Mouse (Mus musculus) kidney, adult 2 months (tissue): ENCODE data around the gene Cfdp1. TPM values are rescaled to one million over a fixed set of nuclear protein-coding genes. Genes with fewer than 3 reads are reported as not detected.
A peak's percentile ranks its signal among the peaks of the same experiment; 100 is the strongest.
"Not testable (repeated sequence)": the region's sequence is repeated elsewhere in the genome, so short reads cannot be mapped to it uniquely, and the experiment has no call there.

ENCODE experiments used
- DNase-seq: peaks from one replicate; pipeline ENCODE4 v3.0.0; 2021
- H3K27ac ChIP-seq: fragments of 200-500 bp; 2 replicates; pipeline ENCODE4 v1.5.1; 2012; ENCODE audit warnings: low read depth, low read length, control low read depth, inconsistent platforms; ENCODE audit not compliant: insufficient read depth
- H3K27me3 ChIP-seq: fragments of 200-500 bp; replicated peaks from 2 replicates; pipeline ENCODE4 v1.6.1; 2012; ENCODE audit warnings: mild to moderate bottlenecking, moderate library complexity, low read length, inconsistent platforms; ENCODE audit not compliant: control insufficient read depth, insufficient read depth
- H3K36me3 ChIP-seq: fragments of 200-500 bp; 2 replicates; pipeline ENCODE4 v1.6.1; 2012; ENCODE audit warnings: mild to moderate bottlenecking, moderate library complexity, low read length, inconsistent platforms; ENCODE audit not compliant: control insufficient read depth, insufficient read depth
- H3K4me1 ChIP-seq: fragments of 200-500 bp; 2 replicates; pipeline ENCODE4 v1.6.1; 2011; ENCODE audit warnings: low read length; ENCODE audit not compliant: control insufficient read depth, insufficient read depth
- H3K4me3 ChIP-seq: fragments of 200-500 bp; 2 replicates; pipeline ENCODE4 v1.5.1; 2011; ENCODE audit warnings: mild to moderate bottlenecking, low read depth, low read length, control low read depth; ENCODE audit not compliant: insufficient read depth
- CTCF ChIP-seq: fragments of 200-500 bp; conservative IDR thresholded peaks from 2 replicates; pipeline ENCODE4 v1.5.1; 2011; ENCODE audit warnings: low read depth, mild to moderate bottlenecking, control low read depth, low read length, moderate library complexity, mixed read lengths; ENCODE audit not compliant: insufficient read depth, insufficient read length
- POLR2A ChIP-seq: fragments of 200-500 bp; IDR thresholded peaks from one replicate; pipeline ENCODE4 v1.6.1; 2011; ENCODE audit warnings: low read depth, low read length, control low read depth
- WGBS: fragments of 180-500 bp; shearing (Covaris S2); methylation state at CpG from one replicate; pipeline ENCODE4 v1.1.7; 2018; 5-methylcytosine and 5-hydroxymethylcytosine counted together
- polyA plus RNA-seq: library from polyadenylated mRNA; depleted of rRNA; stranded (reverse); fragments of >200 nt; gene quantifications from 2 replicates; pipeline ENCODE4 v1.2.3, GENCODE M21; 2012

The Cfdp1 gene
- polyA plus RNA-seq, 1 experiment: 12.5 TPM

- 64% methylated on average over 4 of the region's 4 CpGs for WGBS
- DNase-seq: no peak
- peaks cover 3% of the 10 kb centered on the region; the same call in 1 of the 2 replicates for H3K4me1 ChIP-seq
- no peaks in the 10 kb centered on the region for H3K36me3 ChIP-seq
- TF ChIP-seq CTCF: no peak
- TF ChIP-seq POLR2A: no peak
- no peak overlapping the region for H3K27ac ChIP-seq
- no peak overlapping the region for H3K4me3 ChIP-seq
- H3K27me3 ChIP-seq: no peaks in the 10 kb centered on the region; the same call in 1 of the 2 replicates
Measured at GRCm38 (mm10) chr8:111863280-111863679, 9.2 kb upstream of the Cfdp1 start.

DNA sequence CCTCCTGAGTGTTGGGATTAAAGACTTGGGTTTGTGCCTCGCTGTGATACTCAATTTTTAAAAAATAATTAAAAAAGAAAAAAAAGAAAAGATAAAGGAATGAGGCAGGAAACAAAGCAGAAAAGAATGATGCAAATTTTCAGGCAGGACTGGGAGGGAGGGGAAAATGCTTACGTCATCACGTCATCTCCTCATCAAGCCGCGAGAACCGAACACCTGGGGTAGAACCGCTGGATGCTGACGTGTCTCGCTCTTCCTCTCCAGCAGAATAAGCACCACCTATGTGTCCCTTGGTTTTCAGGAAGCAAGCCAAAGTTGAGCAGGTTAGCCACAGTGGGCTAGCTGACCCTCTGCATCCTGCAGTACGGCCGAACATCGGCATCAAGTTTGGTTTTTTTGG, 1.9 kb upstream of the Cfdp1 start:
- TF ChIP-seq CTCF (no peak), POLR2A (no peak)
- Histone ChIP-seq H3K27me3 (no peaks in the 10 kb centered on the region; the same call in 1 of the 2 replicates), H3K4me1 (no peaks in the 10 kb centered on the region; the same call in 1 of the 2 replicates), H3K4me3 (no peak overlapping the region), H3K36me3 (no peaks in the 10 kb centered on the region), H3K27ac (no peak overlapping the region)
- 91% methylated on average over 12 of the region's 12 CpGs for WGBS
- DNase-seq: no peak

DNA sequence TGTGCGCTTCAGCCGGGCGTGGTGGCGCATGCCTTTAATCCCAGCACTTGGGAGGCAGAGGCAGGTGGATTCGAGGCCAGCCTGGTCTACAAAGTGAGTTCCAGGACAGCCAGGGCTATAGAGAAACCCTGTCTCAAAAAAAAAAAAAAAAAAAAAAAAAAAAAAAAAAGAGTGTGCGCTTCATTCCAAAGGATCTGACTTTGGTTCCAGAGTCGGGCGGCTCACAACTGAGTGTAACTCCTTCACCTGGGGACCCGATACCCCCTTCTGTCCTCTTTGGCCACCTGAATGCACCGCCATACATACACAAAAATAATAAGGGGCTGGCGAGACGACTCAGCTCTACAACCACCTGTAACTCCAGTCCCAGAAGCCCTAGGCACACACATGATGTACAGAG, 872 bp downstream of the Cfdp1 start:
- H3K27ac ChIP-seq, H3K4me1 ChIP-seq, DNase-seq, H3K27me3 ChIP-seq, H3K36me3 ChIP-seq: not testable (repeated sequence)
- WGBS: 49% methylated on average over 12 of the region's 12 CpGs
- H3K4me3 ChIP-seq: peak overlapping the region; percentile 96; the same call in 1 of the 2 replicates

- no peaks in the 10 kb centered on the region for H3K4me1 ChIP-seq
- no peak overlapping the region for H3K4me3 ChIP-seq
- WGBS: 92% methylated on average over 6 of the region's 6 CpGs
- H3K36me3 ChIP-seq: peaks cover 1% of the 10 kb centered on the region; the same call in 1 of the 2 replicates
- TF ChIP-seq CTCF: no peak
- no peak for TF ChIP-seq POLR2A
- H3K27ac ChIP-seq: no peak overlapping the region
- H3K27me3 ChIP-seq: no peaks in the 10 kb centered on the region
- DNase-seq: no peak
Measured at GRCm38 (mm10) chr8:111846746-111847145, 7.3 kb downstream of the Cfdp1 start.

- DNase-seq: peak; percentile 46
- WGBS: 47% methylated on average over 1 of the region's 1 CpGs
Measured at GRCm38 (mm10) chr8:111835540-111835939, 18.6 kb downstream of the Cfdp1 start.

GRCm38 (mm10) chr8:111834011-111834410, 20.1 kb downstream of the Cfdp1 start:
- DNase-seq: no peak
- 45% methylated on average over 6 of the region's 6 CpGs for WGBS
- H3K36me3 ChIP-seq: no peaks in the 10 kb centered on the region; the same call in 1 of the 2 replicates
- no peaks in the 10 kb centered on the region for H3K27me3 ChIP-seq
- H3K4me3 ChIP-seq: no peak overlapping the region
- 0 out of 2 replicates have a peak overlapping the region, but pooled peaks have one; percentile 3 for H3K27ac ChIP-seq
- peaks cover 18% of the 10 kb centered on the region; the same call in 1 of the 2 replicates for H3K4me1 ChIP-seq
- TF ChIP-seq POLR2A (no peak), CTCF (no peak)

More at GRCm38 (mm10) chr8:111835540-111835939, 18.6 kb downstream of the Cfdp1 start:
- Histone ChIP-seq H3K36me3 (no peaks in the 10 kb centered on the region; the same call in 1 of the 2 replicates), H3K4me1 (peaks cover 16% of the 10 kb centered on the region; the same call in 1 of the 2 replicates), H3K4me3 (no peak overlapping the region), H3K27me3 (no peaks in the 10 kb centered on the region), H3K27ac (no peak overlapping the region)
- TF ChIP-seq POLR2A (no peak), CTCF (peak; percentile 42)

GRCm38 (mm10) chr8:111832983-111833382, 21.1 kb downstream of the Cfdp1 start:
- Histone ChIP-seq H3K36me3 (no peaks in the 10 kb centered on the region; the same call in none of the 2 replicates), H3K4me1 (peaks cover 18% of the 10 kb centered on the region; the same call in 1 of the 2 replicates)
- DNase-seq: no peak

More at GRCm38 (mm10) chr8:111832983-111833382, 21.1 kb downstream of the Cfdp1 start:
- no peak overlapping the region for H3K27ac ChIP-seq
- WGBS: 59% methylated on average over 5 of the region's 5 CpGs
- no peak overlapping the region for H3K4me3 ChIP-seq
- no peak for TF ChIP-seq POLR2A
- no peak for TF ChIP-seq CTCF
- no peaks in the 10 kb centered on the region for H3K27me3 ChIP-seq
